ENCODE assay signal across 10 mouse cellular contexts in the genomic region with DNA sequence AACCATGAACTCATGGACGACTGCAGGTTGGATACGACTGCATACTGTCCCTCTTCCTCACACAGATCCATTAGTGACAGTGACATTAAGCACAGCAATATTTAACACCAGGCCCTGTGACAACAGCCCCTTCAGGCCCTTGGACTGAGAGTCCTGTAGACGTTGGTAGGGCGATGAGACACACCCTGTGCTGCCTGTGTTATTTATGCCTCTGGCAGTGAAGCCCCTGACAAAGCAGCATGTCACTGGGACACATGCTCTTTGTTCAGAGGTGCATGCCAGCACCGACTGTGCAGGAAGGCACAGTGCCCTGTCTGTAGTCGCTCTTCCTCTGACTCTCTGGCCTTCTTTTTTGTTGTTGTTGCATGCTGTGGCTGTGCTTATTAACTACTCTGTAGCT. TPM values are rescaled to one million over a fixed set of nuclear protein-coding genes. Genes with fewer than 3 reads are reported as not detected.
A peak's percentile ranks its signal among the peaks of the same experiment; 100 is the strongest.
DNase-seq lines count a peak whose midpoint lies in the region.
"Had no signal": no experiment of that assay in that cellular context is flagged by ENCODE, and none has a peak within 500 bp of the region (broad histone marks: within the 10 kb centered on the region; RNA-seq: fewer than 3 reads in every experiment).

No protein-coding gene starts in this region.

- DNase-seq in gastrocnemius, postnatal 10 days: peak; percentile 8
- no peak for DNase-seq in gastrocnemius, postnatal 4 days (ENCODE audit: low spot score in 2 of 2)
- peak; percentile 14 for DNase-seq in retina, postnatal 1 day
- DNase-seq in retina, embryonic 14.5 days (ENCODE audit: low spot score): no peak
- peak; percentile 14 for DNase-seq in heart, postnatal 4 days
- peak; percentile 63 for DNase-seq in thymus, postnatal 4 days
- DNase-seq in layer of hippocampus, adult 9-11 months: no peak
- no peak for DNase-seq in adrenal gland, adult 2 months

RNA-seq across cellular contexts. Expression of gene Anp32b, which starts 1.8 kb away (rescaled TPM):
- total RNA-seq in gastrocnemius, postnatal 10 days (2021): 100 to 1,000 TPM in 1 of 2 experiments, 10 to 100 TPM in 1; 98.5 to 102 TPM
- 100 to 1,000 TPM; 121 to 131 TPM for total RNA-seq in gastrocnemius, postnatal 4 days (2021)
- total RNA-seq in heart, postnatal 4 days (2021): 100 to 1,000 TPM; 121 to 122 TPM
- total RNA-seq in adrenal gland, adult 2 months (2021): 100 to 1,000 TPM; 103 to 121 TPM
- polyA plus RNA-seq in adrenal gland, adult 2 months (2012; rRNA removed): 56.8 and 73.6 TPM in 2 replicates

RNA-seq across cellular contexts. Expression of gene Hemgn, which starts 35.6 kb away (rescaled TPM):
- 1 to 10 TPM in 1 of 2 experiments, not detected in 1; 1.7 TPM for total RNA-seq in gastrocnemius, postnatal 10 days (2021)
- under 1 TPM in 1 of 2 experiments, not detected in 1; 0.54 TPM for total RNA-seq in gastrocnemius, postnatal 4 days (2021)
- total RNA-seq in heart, postnatal 4 days (2021): under 1 TPM in 1 of 2 experiments, not detected in 1; 0.36 TPM
- total RNA-seq in adrenal gland, adult 2 months (2021): not detected
- not detected in 2 replicates for polyA plus RNA-seq in adrenal gland, adult 2 months (2012; rRNA removed)
- total RNA-seq: left cerebral cortex, postnatal 14 days had no signal
- polyA plus RNA-seq: forebrain, embryonic 15.5 days had no signal

RNA-seq across cellular contexts. Expression of gene Nans, which starts 40.2 kb away (rescaled TPM):
- 10 to 100 TPM; 34.7 to 38.0 TPM for total RNA-seq in gastrocnemius, postnatal 10 days (2021)
- 10 to 100 TPM; 54.0 to 60.9 TPM for total RNA-seq in gastrocnemius, postnatal 4 days (2021)
- 10 to 100 TPM; 42.4 to 45.0 TPM for total RNA-seq in heart, postnatal 4 days (2021)
- 10 to 100 TPM; 38.4 to 42.5 TPM for total RNA-seq in adrenal gland, adult 2 months (2021)
- 13.7 and 16.0 TPM in 2 replicates for polyA plus RNA-seq in adrenal gland, adult 2 months (2012; rRNA removed)

RNA-seq across cellular contexts. Expression of gene Trmo, which starts 59.6 kb away (rescaled TPM):
- total RNA-seq in gastrocnemius, postnatal 10 days (2021): 1 to 10 TPM; 3.5 to 4.0 TPM
- total RNA-seq in gastrocnemius, postnatal 4 days (2021): 1 to 10 TPM; 3.9 to 4.1 TPM
- 1 to 10 TPM; 3.8 to 5.4 TPM for total RNA-seq in heart, postnatal 4 days (2021)
- 1 to 10 TPM; 4.8 to 7.1 TPM for total RNA-seq in adrenal gland, adult 2 months (2021)
- 2.5 and 4.3 TPM in 2 replicates for polyA plus RNA-seq in adrenal gland, adult 2 months (2012; rRNA removed)

Comparison
In these comparisons a context has a peak if more than half of its experiments do, and no peak if none do; other contexts are left out.
1. DNase-seq: peak in gastrocnemius, postnatal 10 days (single experiment), retina, postnatal 1 day (single experiment), heart, postnatal 4 days (single experiment) and thymus, postnatal 4 days (single experiment); none in gastrocnemius, postnatal 4 days (0 of 2), retina, embryonic 14.5 days (single experiment), layer of hippocampus, adult 9-11 months (single experiment) and adrenal gland, adult 2 months (single experiment).